Mouse (Mus musculus) intestine, postnatal 0 days (tissue): ENCODE results near the gene Shd. TPM values are rescaled to one million over a fixed set of nuclear protein-coding genes. Genes with fewer than 3 reads are reported as not detected.
"Not testable (repeated sequence)": the region's sequence is repeated elsewhere in the genome, so short reads cannot be mapped to it uniquely, and the experiment has no call there.

Source experiments
- ATAC-seq: fragments of 200-750 bp; cut with Nextera tagmentation; 2 replicates; pipeline ENCODE4 v1.8.0; 2017; ENCODE audit warnings: mild to moderate bottlenecking, moderate TSS enrichment, moderate library complexity
- H3K27ac ChIP-seq: fragments of 300-500 bp; sonication (generic); 2 replicates; pipeline ENCODE4 v1.5.1; 2014; ENCODE audit warnings: mild to moderate bottlenecking, low read depth, low read length, moderate library complexity
- H3K27me3 ChIP-seq: fragments of 300-500 bp; sonication (generic); replicated peaks from 2 replicates; pipeline ENCODE4 v1.6.1; 2014; ENCODE audit warnings: low read length, mixed read lengths; ENCODE audit not compliant: control insufficient read depth, insufficient read depth
- H3K36me3 ChIP-seq: fragments of 300-500 bp; sonication (generic); 2 replicates; pipeline ENCODE4 v1.6.1; 2014; ENCODE audit warnings: mild to moderate bottlenecking, moderate library complexity; ENCODE audit not compliant: control insufficient read depth, insufficient read depth
- H3K4me1 ChIP-seq: fragments of 300-500 bp; sonication (generic); replicated peaks from 2 replicates; pipeline ENCODE4 v1.6.1; 2014; ENCODE audit warnings: antibody characterized with exemption, low read length, mixed read lengths; ENCODE audit not compliant: control insufficient read depth, insufficient read depth
- H3K4me2 ChIP-seq: fragments of 300-500 bp; sonication (generic); replicated peaks from 2 replicates; pipeline ENCODE4 v1.6.1; 2014; ENCODE audit warnings: low read depth, mild to moderate bottlenecking, moderate library complexity
- H3K4me3 ChIP-seq: fragments of 300-500 bp; sonication (generic); 2 replicates; pipeline ENCODE4 v1.5.1; 2014; ENCODE audit warnings: low read depth, low read length
- H3K9ac ChIP-seq: fragments of 300-500 bp; sonication (generic); 2 replicates; pipeline ENCODE4 v1.6.1; 2014; ENCODE audit warnings: mild to moderate bottlenecking, low read depth, low read length
- H3K9me3 ChIP-seq: fragments of 300-500 bp; sonication (generic); 2 replicates; pipeline ENCODE4 v1.6.1; 2016; ENCODE audit warnings: mixed run types; ENCODE audit not compliant: control insufficient read depth
- CTCF ChIP-seq: sonication (generic); IDR thresholded peaks from 2 replicates; pipeline ENCODE4 v1.5.1; 2016; ENCODE audit warnings: low read depth, mild to moderate bottlenecking, control low read depth, antibody characterized with exemption, moderate library complexity
- WGBS: fragments of 180-500 bp; shearing (Covaris S2); extraction: QIAGEN DNeasy Blood & Tissue Kit; methylation state at CpG from one replicate; pipeline ENCODE4 v1.1.7; 2014; 5-methylcytosine and 5-hydroxymethylcytosine counted together
- polyA plus RNA-seq: library from polyadenylated mRNA; unstranded; fragments of >200 nt; fragmentation: Nextera tagmentation; extraction: Ambion mirVana; gene quantifications from 2 replicates; pipeline ENCODE4 v1.2.1, GENCODE M21; 2015

Shd gene
- 2.7 and 2.9 TPM in 2 replicates for polyA plus RNA-seq

- no peaks in the 10 kb centered on the region for H3K9me3 ChIP-seq
- peaks cover 20% of the 10 kb centered on the region for H3K27me3 ChIP-seq
- ATAC-seq, result 0 out of 2 replicates have a peak, but pooled peaks have one; percentile 15
- 9% methylated on average over 55 of the region's 55 CpGs for WGBS
- H3K4me1 ChIP-seq, result 0 out of 2 replicates have a peak, but pooled peaks cover 4% of the 10 kb centered on the region
- H3K36me3 ChIP-seq, result peaks cover 19% of the 10 kb centered on the region
- H3K9ac ChIP-seq, result peak within 1 kb of the TSS; percentile 43
- H3K4me2 ChIP-seq, result peak within 1 kb of the TSS; percentile 66
- H3K27ac ChIP-seq, result no peak within 1 kb of the TSS
- TF ChIP-seq CTCF, result no peak
- H3K4me3 ChIP-seq, result peak within 1 kb of the TSS; percentile 38
Measured at GRCm38 (mm10) chr17:55969966-55970891, at the start of gene Shd. TSS of gene Shd (plus strand) at chr17:55970467.

- H3K27me3 ChIP-seq, result no peaks in the 10 kb centered on the region
- H3K4me1 ChIP-seq, result no peaks in the 10 kb centered on the region
- H3K9me3 ChIP-seq, result peaks cover 4% of the 10 kb centered on the region; the same call in 1 of the 2 replicates
- under 1% methylated on average over 33 of the region's 33 CpGs for WGBS
- H3K27ac ChIP-seq, result peak overlapping the region; percentile 62; the same call in 1 of the 2 replicates
- H3K4me3 ChIP-seq, result peak overlapping the region; percentile 72
- H3K36me3 ChIP-seq, result no peaks in the 10 kb centered on the region
- peak overlapping the region; percentile 93 for H3K4me2 ChIP-seq
- peak; percentile 56 for TF ChIP-seq CTCF
- H3K9ac ChIP-seq, result peak overlapping the region; percentile 69
- peak; percentile 81 for ATAC-seq
Measured at GRCm38 (mm10) chr17:55931553-55932502, 38.4 kb upstream of the Shd start.

DNA sequence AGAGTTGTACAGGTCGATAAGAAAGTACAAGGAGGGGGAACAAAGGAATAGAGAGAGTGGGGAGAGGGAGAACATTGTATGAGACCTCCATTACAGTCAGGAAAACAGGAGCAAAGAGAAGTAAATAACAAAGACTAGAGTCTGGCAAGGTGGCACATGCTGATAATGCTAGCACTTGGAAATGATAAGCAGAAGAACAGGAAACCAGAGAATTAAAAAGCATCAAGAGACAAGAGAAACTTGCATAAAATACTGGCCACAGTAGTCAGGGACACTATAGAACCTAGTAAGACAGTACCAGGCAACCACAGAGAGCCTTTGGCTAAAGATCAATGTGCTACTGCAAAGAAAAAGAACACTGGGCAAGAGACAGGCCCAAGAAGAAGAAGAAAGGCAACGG is 37.6 kb upstream of the Shd start:
- TF ChIP-seq CTCF, result no peak
- WGBS, result 65% methylated on average over 2 of the region's 2 CpGs
- ATAC-seq, result no peak

GRCm38 (mm10) chr17:55933191-55933590 is 37.1 kb upstream of the Shd start:
- ATAC-seq, result no peak
- 95% methylated on average over 15 of the region's 15 CpGs for WGBS
- no peak for TF ChIP-seq CTCF
- Histone ChIP-seq H3K9me3 (peaks cover 4% of the 10 kb centered on the region; the same call in 1 of the 2 replicates), H3K27me3 (no peaks in the 10 kb centered on the region), H3K9ac (no peak overlapping the region), H3K4me3 (no peak overlapping the region), H3K27ac (no peak overlapping the region), H3K36me3 (no peaks in the 10 kb centered on the region), H3K4me1 (no peaks in the 10 kb centered on the region), H3K4me2 (no peak overlapping the region; the same call in 1 of the 2 replicates)

More for the DNA sequence above, 37.6 kb upstream of the Shd start:
- Histone ChIP-seq H3K9me3 (peaks cover 4% of the 10 kb centered on the region; the same call in 1 of the 2 replicates), H3K27me3 (no peaks in the 10 kb centered on the region), H3K4me3 (peak overlapping the region; percentile 72), H3K4me1 (no peaks in the 10 kb centered on the region), H3K4me2 (peak overlapping the region; percentile 93), H3K9ac (peak overlapping the region; percentile 69; the same call in 1 of the 2 replicates), H3K36me3 (no peaks in the 10 kb centered on the region), H3K27ac (no peak overlapping the region)

DNA sequence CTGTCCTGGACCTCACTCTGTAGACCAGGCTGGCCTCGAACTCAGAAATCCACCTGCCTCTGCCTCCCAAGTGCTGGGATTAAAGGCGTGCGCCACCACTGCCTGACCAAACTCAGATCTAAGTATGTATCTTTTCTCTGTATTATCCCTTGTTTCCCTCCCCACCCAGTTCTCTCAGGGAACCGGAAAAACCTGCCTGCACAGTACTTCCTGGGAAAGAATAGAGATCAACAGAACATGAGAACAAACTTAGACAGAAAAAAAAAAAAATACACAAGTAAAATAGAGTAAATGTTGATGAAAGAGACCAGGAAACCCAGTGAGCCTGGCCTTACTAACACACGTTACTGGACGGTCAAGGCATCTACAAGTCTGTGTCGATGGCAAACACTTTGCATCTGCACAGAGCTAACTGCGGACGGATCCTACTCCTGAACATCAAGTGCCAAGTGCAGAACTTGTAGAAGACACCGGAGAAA is 25.8 kb upstream of the Shd start:
- peak; percentile 42 for ATAC-seq
- Histone ChIP-seq H3K27ac (peak overlapping the region; percentile 89), H3K4me2 (peak overlapping the region; percentile 86), H3K4me3 (peak overlapping the region; percentile 47)
- 18% methylated on average over 10 of the region's 10 CpGs for WGBS
- H3K9me3 ChIP-seq, H3K9ac ChIP-seq, H3K4me1 ChIP-seq, H3K27me3 ChIP-seq, H3K36me3 ChIP-seq: not testable (repeated sequence)

- not testable (repeated sequence) for H3K9me3 ChIP-seq
Measured at GRCm38 (mm10) chr17:55944866-55945682, 25.2 kb upstream of the Shd start.

More at GRCm38 (mm10) chr17:55944866-55945682, 25.2 kb upstream of the Shd start:
- ATAC-seq, result peak; percentile 97
- H3K4me1 ChIP-seq, H3K27me3 ChIP-seq, H3K36me3 ChIP-seq: not testable (repeated sequence)
- whole genome bisulfite sequencing, result 0% methylated on average over 56 of the region's 56 CpGs
- peak overlapping the region; percentile 47 for H3K4me3 ChIP-seq
- peak overlapping the region; percentile 86 for H3K4me2 ChIP-seq
- H3K27ac ChIP-seq, result peak overlapping the region; percentile 89
- H3K9ac ChIP-seq, result peak overlapping the region; percentile 48
